Mouse (Mus musculus) c-Kit-positive CD71-positive TER-119-negative erythroid progenitor cells, embryonic 14.5 days (primary cell): ENCODE data around the gene Sult1e1.

ENCODE experiments used
- DNase-seq: peaks from one replicate; pipeline ENCODE4 v3.0.0-alpha.2; 2013; ENCODE audit warnings: low read depth

The Sult1e1 gene

DNA sequence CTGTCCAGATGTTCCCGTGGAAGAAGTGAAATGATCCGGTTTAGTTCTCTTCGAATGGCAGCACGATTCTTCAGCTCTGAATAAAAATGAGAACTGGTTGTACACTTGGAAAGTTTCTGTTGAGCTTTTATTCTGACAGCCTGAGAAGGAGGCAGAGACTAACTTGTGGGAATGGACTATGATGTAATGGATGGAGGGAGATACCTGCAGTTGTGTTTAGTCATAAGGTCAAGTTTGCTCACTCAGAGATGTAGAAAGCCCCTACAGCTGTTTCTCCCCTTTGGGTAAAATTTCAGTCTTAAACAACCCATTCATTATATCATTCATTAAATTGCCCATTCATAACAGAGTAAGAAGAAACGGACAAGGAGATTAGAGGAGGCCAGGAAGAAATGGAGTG, at the start of gene Sult1e1:
TSS of gene Sult1e1 (minus strand) at position 101 of the 400 bp plus-strand sequence.
- DNase-seq, result no peak

- no peak for DNase-seq
Measured at GRCm38 (mm10) chr5:87622681-87623080, 31.3 kb upstream of the Sult1e1 start.

- no peak for DNase-seq
Measured at GRCm38 (mm10) chr5:87615128-87615390, 23.7 kb upstream of the Sult1e1 start.

DNA sequence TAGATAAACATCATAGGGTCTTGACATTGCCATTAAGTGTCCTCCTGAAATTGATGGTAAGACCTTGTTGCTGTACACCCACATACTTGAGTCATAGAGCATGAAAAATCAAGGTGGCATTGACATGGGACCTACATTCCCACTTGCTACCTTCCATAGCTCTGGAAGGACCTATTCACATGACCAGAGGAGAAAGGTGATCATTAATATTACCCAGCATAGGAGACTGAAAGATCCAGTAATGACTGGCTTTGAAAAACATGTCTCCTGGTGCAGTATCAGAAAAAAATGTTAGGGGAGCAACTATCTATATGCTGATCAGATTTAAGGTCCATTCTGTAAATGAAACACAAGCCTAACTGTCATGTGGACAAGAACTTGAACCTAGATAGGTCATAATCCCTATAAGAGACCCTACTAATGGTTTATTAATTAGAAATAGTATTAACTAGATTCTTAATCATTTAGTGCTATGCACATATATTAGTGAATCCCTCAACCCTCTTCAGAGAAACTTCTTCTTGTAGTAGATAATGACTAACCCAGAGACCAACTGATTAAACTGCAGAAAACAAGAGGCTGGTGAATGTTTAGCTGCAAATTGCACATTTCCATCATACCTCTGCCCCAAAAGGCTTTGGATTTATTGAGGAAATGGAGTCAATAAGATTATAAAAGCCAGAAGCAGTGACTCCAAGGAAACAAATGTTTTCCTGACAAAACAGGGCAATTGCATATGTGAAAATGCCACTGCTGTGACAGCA, 23.2 kb upstream of the Sult1e1 start:
- no peak for DNase-seq

- DNase-seq, result no peak
Measured at GRCm38 (mm10) chr5:87601018-87601417, 9.6 kb upstream of the Sult1e1 start.

- no peak for DNase-seq
Measured at GRCm38 (mm10) chr5:87597891-87598290, 6.5 kb upstream of the Sult1e1 start.

DNA sequence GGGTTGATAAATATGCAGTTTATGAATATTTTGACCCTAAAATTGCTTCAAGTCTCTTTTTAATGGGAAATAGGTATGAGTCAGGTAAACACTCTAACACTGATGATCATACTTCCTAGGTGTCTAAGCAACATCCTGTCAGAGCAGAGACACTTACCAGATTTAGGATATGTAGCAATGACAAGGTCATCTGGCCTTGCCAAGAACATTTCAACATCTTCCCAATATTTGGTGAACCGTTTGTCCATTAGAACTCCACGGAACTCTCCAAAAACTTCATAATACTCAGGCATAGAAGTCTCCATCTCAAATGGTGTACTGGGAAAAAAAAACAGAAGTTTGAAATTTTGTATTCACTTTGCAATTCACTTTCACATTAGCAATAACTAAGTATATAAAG, 1.5 kb downstream of the Sult1e1 start:
- no peak for DNase-seq

DNA sequence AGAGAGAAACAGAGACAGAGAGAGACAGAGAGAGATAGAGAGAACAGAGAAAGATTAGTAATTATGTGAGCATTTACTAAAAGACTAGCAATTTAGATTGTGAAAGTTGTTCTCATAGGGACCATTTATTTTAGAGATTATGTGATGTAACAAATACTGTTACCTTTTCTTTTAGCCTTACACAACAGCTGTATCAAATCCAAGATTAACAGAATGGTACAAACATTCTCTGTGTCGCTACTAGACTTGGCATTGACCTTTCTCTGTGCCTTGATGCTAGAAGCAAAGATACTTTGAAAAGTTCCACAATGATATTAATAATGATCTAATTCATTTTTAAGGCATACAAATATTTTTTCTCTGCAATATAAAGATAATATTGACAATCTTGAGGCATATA, 11.0 kb downstream of the Sult1e1 start:
- DNase-seq, result no peak

GRCm38 (mm10) chr5:87574174-87574573, 17.2 kb downstream of the Sult1e1 start:
- DNase-seq, result no peak

- no peak for DNase-seq
Measured at GRCm38 (mm10) chr5:87573490-87573889, 17.9 kb downstream of the Sult1e1 start.

DNA sequence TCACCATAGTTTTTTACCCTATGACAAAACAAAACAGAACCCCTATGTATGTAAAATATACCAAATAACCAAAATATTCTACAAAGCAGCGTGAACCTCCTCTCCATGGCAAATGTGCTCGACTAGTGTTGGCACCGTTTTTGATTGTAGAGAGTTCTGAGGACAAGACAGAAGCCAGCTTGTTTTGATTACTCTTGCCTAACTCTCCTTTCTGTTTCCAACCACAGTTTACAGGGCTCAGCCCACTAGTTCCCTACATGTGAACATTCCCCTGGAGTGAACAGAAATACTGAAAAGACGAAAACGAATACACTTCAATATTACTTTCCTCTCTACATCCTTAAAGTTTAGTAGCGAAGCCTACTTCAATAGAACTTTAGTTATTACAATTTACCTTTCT, 18.6 kb downstream of the Sult1e1 start:
- DNase-seq, result no peak

DNA sequence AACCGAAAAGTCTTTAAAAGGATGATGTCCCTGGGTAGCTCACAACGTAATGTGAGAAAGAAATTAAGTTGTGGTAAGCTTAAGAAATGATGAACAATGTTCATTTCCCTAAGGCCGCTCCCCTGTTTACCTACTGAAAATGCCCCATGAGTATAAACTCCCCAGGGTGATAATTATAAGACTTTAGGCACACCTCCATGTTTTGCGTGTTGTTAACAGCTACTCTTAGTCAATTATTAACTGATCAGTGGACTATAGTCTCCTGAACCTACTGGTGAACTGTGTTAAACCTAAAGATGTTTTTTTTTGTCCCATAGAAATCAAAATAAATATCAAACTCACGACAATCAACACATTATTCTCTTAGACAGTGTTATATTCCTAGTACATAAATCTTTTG, 22.5 kb downstream of the Sult1e1 start, which contains the start of gene Sult1d1:
TSS of gene Sult1d1 (minus strand) at position 183 of the 400 bp plus-strand sequence.
- DNase-seq, result no peak

DNA sequence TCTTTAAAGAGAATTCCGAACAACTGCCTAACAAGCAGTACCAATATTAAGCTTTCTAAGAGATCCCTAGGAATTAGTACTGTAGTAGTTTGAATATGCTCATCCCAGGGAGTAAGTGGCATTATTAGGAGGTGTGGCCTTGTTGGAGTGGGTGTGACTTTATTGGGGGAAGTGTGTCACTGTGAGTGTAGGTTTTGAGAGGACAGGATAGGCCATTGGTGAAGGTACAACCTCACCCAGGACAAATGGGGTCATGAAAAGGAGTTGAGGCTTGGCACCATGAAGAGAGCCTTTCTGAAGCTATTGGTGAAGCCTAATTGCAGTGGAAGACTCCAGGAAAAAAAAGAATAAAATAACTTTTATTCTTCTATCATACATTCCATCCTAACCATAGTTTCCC, 24.1 kb downstream of the Sult1e1 start:
- DNase-seq, result no peak

DNA sequence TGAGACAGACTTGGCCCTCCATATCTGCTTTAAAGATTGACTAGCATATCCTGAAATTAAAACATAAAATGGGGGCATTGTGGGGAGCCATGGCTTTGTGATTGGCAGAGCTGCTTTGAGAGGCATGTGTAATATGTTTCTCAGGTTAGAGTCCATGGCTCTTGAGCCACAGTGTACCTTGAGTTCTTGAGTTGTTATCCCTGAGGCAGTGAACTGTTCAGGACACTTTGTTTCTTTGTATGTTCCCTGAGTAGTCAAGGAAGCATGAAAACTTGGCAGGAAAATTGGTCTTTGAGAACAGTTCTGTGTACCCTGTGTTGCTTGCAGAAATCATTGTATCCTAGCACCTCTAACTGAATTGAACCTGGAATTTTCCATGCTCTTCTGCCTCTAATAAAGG, 28.4 kb downstream of the Sult1e1 start:
- no peak for DNase-seq

- DNase-seq, result no peak
Measured at GRCm38 (mm10) chr5:87562526-87562925, 28.9 kb downstream of the Sult1e1 start.

DNA sequence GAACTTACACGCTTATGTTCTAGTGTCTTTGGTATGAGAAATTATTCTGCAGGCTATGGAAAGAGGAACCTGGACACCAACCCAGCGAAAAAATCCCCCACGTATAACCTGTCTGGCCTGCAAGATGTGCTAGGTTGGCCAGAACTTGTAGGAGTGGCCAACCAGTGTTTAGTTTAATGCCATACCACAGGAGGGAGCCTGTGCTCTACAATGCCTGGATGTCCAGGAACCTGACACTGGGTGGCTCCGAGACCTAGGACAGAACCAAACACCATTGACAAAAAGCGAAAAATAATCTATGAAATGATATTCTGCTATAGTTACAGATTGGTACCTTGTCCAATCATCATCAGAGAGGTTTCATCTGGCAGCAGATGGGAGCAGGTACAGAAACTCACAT, 31.2 kb downstream of the Sult1e1 start:
- DNase-seq, result no peak

DNA sequence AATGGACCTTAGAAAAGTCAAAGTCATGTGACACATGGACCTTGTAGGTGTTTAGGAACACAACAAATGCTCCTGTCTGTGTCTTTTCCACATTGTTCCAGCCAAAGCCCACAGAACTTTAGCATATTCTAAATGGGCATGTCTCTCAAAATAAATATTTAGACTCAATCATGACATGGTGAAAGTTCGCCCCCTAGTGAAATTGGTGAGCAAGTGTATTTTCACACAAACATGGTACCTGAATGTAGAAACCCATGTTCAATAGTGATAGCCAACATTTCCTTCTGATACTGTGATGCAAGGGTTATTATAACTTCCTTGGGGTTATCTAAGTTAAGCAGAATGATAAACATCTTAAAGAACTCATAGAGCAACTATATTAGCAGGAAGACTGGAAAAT, 40.5 kb downstream of the Sult1e1 start:
- DNase-seq, result no peak

DNA sequence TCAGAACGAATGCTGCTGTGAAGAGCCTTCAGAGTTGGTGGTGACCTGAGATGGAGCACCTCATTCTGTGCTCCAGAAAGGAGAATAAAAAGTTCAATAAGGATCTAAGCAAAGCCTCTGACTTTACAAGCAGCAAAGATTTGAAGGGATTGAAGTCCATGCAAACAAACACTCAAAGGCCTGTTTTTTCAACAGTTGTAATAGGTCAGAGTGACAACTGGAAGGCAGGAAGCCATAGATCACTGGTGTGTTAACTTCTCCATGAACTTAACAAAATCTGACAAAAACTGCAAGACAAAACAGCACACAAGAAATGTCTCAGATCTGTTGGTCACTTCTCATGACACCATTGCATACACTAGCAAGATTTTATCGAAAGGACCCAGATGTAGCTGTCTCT, 53.3 kb downstream of the Sult1e1 start, which contains the start of gene Sult1b1:
TSS of gene Sult1b1 (minus strand) at position 85 of the 400 bp plus-strand sequence.
- DNase-seq, result no peak

GRCm38 (mm10) chr5:87535994-87536644, 55.3 kb downstream of the Sult1e1 start:
- no peak for DNase-seq

DNA sequence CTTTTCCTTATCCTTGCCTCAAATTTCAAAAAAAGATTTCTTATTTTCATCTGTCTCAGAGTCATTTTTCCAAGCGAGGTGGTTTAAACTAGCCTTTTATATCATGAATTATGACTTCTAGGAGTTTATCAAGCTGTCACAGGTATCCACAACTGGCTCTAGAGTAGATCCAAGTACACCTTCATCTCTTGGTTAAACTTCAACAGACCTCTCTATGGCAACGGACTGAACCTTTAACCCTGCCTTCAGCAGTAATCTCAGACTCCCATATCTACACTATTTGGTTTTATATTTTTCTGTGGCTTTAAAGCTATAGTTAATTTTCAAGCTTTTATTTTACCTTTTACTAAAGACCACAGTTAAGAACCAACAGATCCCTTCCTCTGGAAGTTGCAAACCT, 59.1 kb downstream of the Sult1e1 start:
- DNase-seq, result no peak
